9 mouse cellular contexts compared by ENCODE assay signal in genomic region chr7:137318924-137319885, GRCm38 (mm10). TPM values are rescaled to one million over a fixed set of nuclear protein-coding genes. Genes with fewer than 3 reads are reported as not detected.
DNase-seq lines count a peak whose midpoint lies in the region; ATAC-seq lines count a peak whose summit lies in the region.
"Had no signal": no experiment of that assay in that cellular context is flagged by ENCODE, and none has a peak within 500 bp of the region (broad histone marks: within the 10 kb centered on the region; RNA-seq: fewer than 3 reads in every experiment).

No protein-coding gene starts in this region.

- WGBS in embryonic facial prominence, embryonic 15.5 days = 2% methylated on average over 48 of the region's 48 CpGs
- under 1% methylated on average over 48 of the region's 48 CpGs for WGBS in midbrain, embryonic 11.5 days

- no peak for ATAC-seq in embryonic facial prominence, embryonic 15.5 days (ENCODE audit: insufficient number of reproducible peaks, low FRiP score, low TSS enrichment, low read depth)
- no peak for ATAC-seq in midbrain, embryonic 11.5 days (ENCODE audit: low FRiP score)

- H3K4me3 ChIP-seq in embryonic facial prominence, embryonic 15.5 days (replicated peaks) = peak overlapping the region; percentile 30
- peak overlapping the region; percentile 15 for H3K4me3 ChIP-seq in midbrain, embryonic 11.5 days (ENCODE audit: low read depth, low read length)

- peak; percentile 92 for DNase-seq in heart, adult 11 months
- DNase-seq in heart, adult 9 months (ENCODE audit: low spot score in 2 of 2) = no peak
- DNase-seq in ES-CJ7 (ENCODE audit: low read depth, low spot score) = peak; percentile 71
- DNase-seq in induced T-regulatory cell, adult 2 months (ENCODE audit: low read depth) = peak; percentile 23
- peak; percentile 96 for DNase-seq in midbrain, embryonic 11.5 days (ENCODE audit: low spot score, missing footprints)
- DNase-seq in thymus, postnatal 4 days = peak; percentile 84
- no peak for DNase-seq in left cerebral cortex, postnatal 36 days (ENCODE audit: low spot score in 2 of 2)

- H3K4me1 ChIP-seq in embryonic facial prominence, embryonic 15.5 days = peaks cover 79% of the 10 kb centered on the region
- peaks cover 51% of the 10 kb centered on the region for H3K4me1 ChIP-seq in midbrain, embryonic 11.5 days (ENCODE audit: control insufficient read depth, insufficient read depth, low read length)

- no peak overlapping the region for H3K27ac ChIP-seq in embryonic facial prominence, embryonic 15.5 days (replicated peaks)
- no peak overlapping the region; the same call in 1 of the 2 replicates for H3K27ac ChIP-seq in midbrain, embryonic 11.5 days (ENCODE audit: low read depth, low read length)
- H3K27ac ChIP-seq: macrophage had no signal

- no peak overlapping the region for H3K9ac ChIP-seq in embryonic facial prominence, embryonic 15.5 days
- no peak overlapping the region; the same call in 1 of the 2 replicates for H3K9ac ChIP-seq in midbrain, embryonic 11.5 days (ENCODE audit: low read length)

- H3K9me3 ChIP-seq in embryonic facial prominence, embryonic 15.5 days (replicated peaks) = no peaks in the 10 kb centered on the region
- H3K9me3 ChIP-seq in midbrain, embryonic 11.5 days (ENCODE audit: control insufficient read depth, low read length) = no peaks in the 10 kb centered on the region

- no peaks in the 10 kb centered on the region for H3K36me3 ChIP-seq in embryonic facial prominence, embryonic 15.5 days
- H3K36me3 ChIP-seq in midbrain, embryonic 11.5 days (ENCODE audit: control insufficient read depth, insufficient read depth, low read length) = no peaks in the 10 kb centered on the region

- H3K27me3 ChIP-seq in embryonic facial prominence, embryonic 15.5 days = peaks cover 98% of the 10 kb centered on the region
- peaks cover 96% of the 10 kb centered on the region for H3K27me3 ChIP-seq in midbrain, embryonic 11.5 days (ENCODE audit: control insufficient read depth, insufficient read depth, low read length)

- H3K4me2 ChIP-seq in embryonic facial prominence, embryonic 15.5 days (replicated peaks) = peak overlapping the region; percentile 47
- peak overlapping the region; percentile 57 for H3K4me2 ChIP-seq in midbrain, embryonic 11.5 days

- intact Hi-C loops in left cerebral cortex, postnatal 36 days (cut with DNase I) = loop anchor here (5.0 to 10.0 kb wide), 2 partner anchors 117 to 494 kb away; no protein-coding TSS in a partner anchor

RNA-seq across cellular contexts. Expression of gene Ebf3, which starts 5.0 kb away (rescaled TPM):
- 6.4 and 6.7 TPM in 2 replicates for polyA plus RNA-seq in embryonic facial prominence, embryonic 15.5 days (2015; fragmentation: Nextera tagmentation; extraction: Ambion mirVana)
- 11.2 and 12.7 TPM in 2 replicates for polyA plus RNA-seq in midbrain, embryonic 11.5 days (2014; fragmentation: Nextera tagmentation; extraction: Ambion mirVana)
- under 1 TPM; 0.32 to 0.72 TPM for total RNA-seq in left cerebral cortex, postnatal 36 days (2021)
- polyA plus RNA-seq: macrophage had no signal

Comparison
In these comparisons a context has a peak if more than half of its experiments do, and no peak if none do; other contexts are left out.
1. DNase-seq: peak in heart, adult 11 months (single experiment), ES-CJ7 (single experiment), induced T-regulatory cell, adult 2 months (single experiment), midbrain, embryonic 11.5 days (single experiment) and thymus, postnatal 4 days (single experiment); none in heart, adult 9 months (0 of 2) and left cerebral cortex, postnatal 36 days (0 of 2).